Mouse (Mus musculus) limb, embryonic 12.5 days (tissue): ENCODE data around the gene Znrf1. TPM values are rescaled to one million over a fixed set of nuclear protein-coding genes. Genes with fewer than 3 reads are reported as not detected.

Experiments
- ATAC-seq: fragments of 200-750 bp; cut with Nextera tagmentation; 2 replicates; pipeline ENCODE4 v1.8.0; 2017; ENCODE audit warnings: low read depth, moderate TSS enrichment; ENCODE audit not compliant: insufficient number of reproducible peaks, insufficient read depth, low FRiP score, low TSS enrichment
- H3K27ac ChIP-seq: fragments of 300-500 bp; sonication (generic); 2 replicates; pipeline ENCODE4 v1.5.1; 2016; ENCODE audit warnings: mild to moderate bottlenecking, moderate library complexity
- H3K27me3 ChIP-seq: fragments of 300-500 bp; sonication (generic); 2 replicates; pipeline ENCODE4 v1.6.1; 2016; ENCODE audit warnings: mild to moderate bottlenecking, moderate library complexity
- H3K36me3 ChIP-seq: fragments of 300-500 bp; sonication (generic); 2 replicates; pipeline ENCODE4 v1.6.1; 2016; ENCODE audit warnings: mild to moderate bottlenecking, moderate library complexity
- H3K4me1 ChIP-seq: fragments of 300-500 bp; sonication (generic); replicated peaks from 2 replicates; pipeline ENCODE4 v1.6.1; 2016
- H3K4me2 ChIP-seq: fragments of 300-500 bp; sonication (generic); 2 replicates; pipeline ENCODE4 v1.6.1; 2016; ENCODE audit warnings: mild to moderate bottlenecking, moderate library complexity
- H3K4me3 ChIP-seq: fragments of 300-500 bp; sonication (generic); replicated peaks from 2 replicates; pipeline ENCODE4 v1.5.1; 2016; ENCODE audit warnings: mild to moderate bottlenecking
- H3K9ac ChIP-seq: fragments of 300-500 bp; sonication (generic); replicated peaks from 2 replicates; pipeline ENCODE4 v1.6.1; 2016; ENCODE audit warnings: mild to moderate bottlenecking, moderate library complexity
- H3K9me3 ChIP-seq: fragments of 300-500 bp; sonication (generic); 2 replicates; pipeline ENCODE4 v1.6.1; 2016; ENCODE audit warnings: mild to moderate bottlenecking, moderate library complexity
- WGBS: fragments of 180-500 bp; shearing (Covaris S2); methylation state at CpG from one replicate; pipeline ENCODE4 v1.1.7; 2016; 5-methylcytosine and 5-hydroxymethylcytosine counted together
- polyA plus RNA-seq: library from polyadenylated mRNA; unstranded; fragments of >200 nt; fragmentation: Nextera tagmentation; extraction: Ambion mirVana; gene quantifications from 2 replicates; pipeline ENCODE4 v1.2.1, GENCODE M21; 2016

Znrf1 gene
- polyA plus RNA-seq, 1 experiment from 2014 or later = 69.4 TPM

DNA sequence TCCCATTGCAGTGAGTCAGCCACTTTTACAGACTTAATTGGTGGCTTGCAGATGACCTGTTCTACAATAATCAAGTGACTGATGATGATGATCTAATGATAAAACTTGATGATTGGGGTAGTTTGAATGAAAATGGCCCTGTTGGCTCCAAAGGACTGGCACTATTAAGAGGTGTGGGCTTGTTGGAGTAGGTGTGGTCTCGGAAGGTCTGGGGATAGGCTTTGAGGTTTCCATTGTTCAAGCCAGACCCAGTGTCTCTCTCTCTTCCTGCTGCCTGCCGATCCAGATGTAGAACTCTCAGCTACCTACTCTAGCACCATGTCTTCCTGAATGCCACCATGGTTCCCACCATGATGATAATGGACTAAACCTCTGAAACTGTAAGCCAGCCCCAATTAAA, 52.4 kb downstream of the Znrf1 start:
- H3K4me3 ChIP-seq = no peak overlapping the region
- H3K36me3 ChIP-seq = peaks cover 24% of the 10 kb centered on the region; the same call in 1 of the 2 replicates
- 77% methylated on average over 2 of the region's 2 CpGs for WGBS
- peaks cover 14% of the 10 kb centered on the region for H3K4me1 ChIP-seq
- H3K9me3 ChIP-seq = peaks cover 4% of the 10 kb centered on the region; the same call in 1 of the 2 replicates
- no peak overlapping the region for H3K27ac ChIP-seq
- ATAC-seq = no peak
- no peak overlapping the region for H3K4me2 ChIP-seq
- H3K27me3 ChIP-seq = no peaks in the 10 kb centered on the region
- H3K9ac ChIP-seq = no peak overlapping the region

DNA sequence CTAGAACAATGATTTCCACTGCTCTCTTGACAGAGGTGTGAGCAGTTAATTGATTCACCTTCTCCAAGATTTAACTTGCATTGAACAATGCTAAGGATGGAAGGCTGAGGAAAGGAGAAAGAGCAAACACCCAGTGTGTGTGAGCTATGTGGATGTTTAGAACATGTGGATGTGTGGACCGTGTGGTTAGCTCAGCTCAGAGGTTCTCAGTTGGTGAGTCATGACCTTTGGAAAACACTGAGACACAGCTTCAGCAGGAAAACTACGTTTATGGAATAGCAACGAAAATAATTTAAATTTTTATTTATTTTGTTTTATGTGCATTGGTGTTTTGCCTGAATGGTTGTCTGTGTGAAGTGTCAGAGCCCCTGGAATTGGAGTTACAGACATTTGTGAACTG, 54.3 kb downstream of the Znrf1 start:
- 87% methylated on average over 3 of the region's 3 CpGs for WGBS
- Histone ChIP-seq H3K9ac (no peak overlapping the region), H3K4me1 (peaks cover 20% of the 10 kb centered on the region), H3K27ac (no peak overlapping the region), H3K4me2 (no peak overlapping the region), H3K27me3 (no peaks in the 10 kb centered on the region), H3K36me3 (peaks cover 13% of the 10 kb centered on the region; the same call in 1 of the 2 replicates), H3K4me3 (no peak overlapping the region), H3K9me3 (no peaks in the 10 kb centered on the region)
- ATAC-seq = no peak

DNA sequence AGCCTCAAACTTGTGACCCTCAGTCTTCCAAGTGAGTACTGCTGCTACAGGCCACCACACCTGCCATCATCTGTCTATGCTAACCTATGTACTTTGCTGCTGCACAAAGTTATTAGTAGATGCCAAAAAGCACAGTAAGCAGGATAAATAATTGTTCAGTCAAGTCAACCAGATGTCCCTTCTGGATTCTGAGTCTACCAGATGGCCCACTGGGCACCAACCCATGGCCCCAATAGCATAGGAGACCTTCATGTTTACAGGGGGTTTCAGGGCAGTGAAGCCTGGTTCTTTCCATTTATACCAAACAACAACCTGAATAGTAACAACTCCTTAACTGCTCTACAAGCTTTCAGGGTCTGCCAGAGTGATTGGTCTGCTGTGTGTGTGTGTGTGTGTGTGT, 55.3 kb downstream of the Znrf1 start:
- H3K27ac ChIP-seq = no peak overlapping the region
- no peaks in the 10 kb centered on the region for H3K27me3 ChIP-seq
- H3K36me3 ChIP-seq = peaks cover 13% of the 10 kb centered on the region; the same call in 1 of the 2 replicates
- ATAC-seq = no peak
- H3K9me3 ChIP-seq = no peaks in the 10 kb centered on the region
- no peak overlapping the region for H3K4me3 ChIP-seq
- H3K9ac ChIP-seq = no peak overlapping the region
- peaks cover 29% of the 10 kb centered on the region for H3K4me1 ChIP-seq
- H3K4me2 ChIP-seq = no peak overlapping the region

DNA sequence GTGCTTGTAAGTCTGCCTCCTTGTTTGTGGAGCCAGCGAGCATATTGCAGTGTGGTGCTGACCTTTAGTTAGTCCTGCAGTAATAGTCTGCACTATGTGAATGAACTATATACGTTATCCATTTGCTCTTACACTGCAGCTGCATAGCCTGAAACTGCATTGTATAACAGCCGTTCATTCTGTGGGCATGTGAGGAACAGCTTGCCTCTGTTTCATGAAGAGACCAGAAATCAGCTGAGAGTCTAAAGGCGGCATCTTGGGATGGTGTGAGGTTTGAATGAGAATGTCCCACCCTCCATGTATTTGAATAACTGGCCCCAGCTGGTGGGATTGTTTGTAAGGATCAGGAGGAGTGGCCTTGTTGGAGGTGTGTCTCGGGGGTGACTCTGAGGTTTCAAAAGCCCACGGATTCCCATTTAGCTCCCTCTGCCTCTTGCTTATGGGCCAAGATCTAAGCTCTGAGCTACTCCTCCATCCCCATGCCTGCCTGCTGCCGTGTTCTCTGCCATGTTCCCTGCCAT, 56.6 kb downstream of the Znrf1 start:
- Histone ChIP-seq H3K27me3 (no peaks in the 10 kb centered on the region), H3K36me3 (peaks cover 8% of the 10 kb centered on the region; the same call in 1 of the 2 replicates), H3K9me3 (no peaks in the 10 kb centered on the region), H3K4me2 (no peak overlapping the region), H3K4me1 (peaks cover 41% of the 10 kb centered on the region), H3K4me3 (no peak overlapping the region), H3K9ac (no peak overlapping the region), H3K27ac (no peak overlapping the region)
- no peak for ATAC-seq
- WGBS = 78% methylated on average over 7 of the region's 7 CpGs

DNA sequence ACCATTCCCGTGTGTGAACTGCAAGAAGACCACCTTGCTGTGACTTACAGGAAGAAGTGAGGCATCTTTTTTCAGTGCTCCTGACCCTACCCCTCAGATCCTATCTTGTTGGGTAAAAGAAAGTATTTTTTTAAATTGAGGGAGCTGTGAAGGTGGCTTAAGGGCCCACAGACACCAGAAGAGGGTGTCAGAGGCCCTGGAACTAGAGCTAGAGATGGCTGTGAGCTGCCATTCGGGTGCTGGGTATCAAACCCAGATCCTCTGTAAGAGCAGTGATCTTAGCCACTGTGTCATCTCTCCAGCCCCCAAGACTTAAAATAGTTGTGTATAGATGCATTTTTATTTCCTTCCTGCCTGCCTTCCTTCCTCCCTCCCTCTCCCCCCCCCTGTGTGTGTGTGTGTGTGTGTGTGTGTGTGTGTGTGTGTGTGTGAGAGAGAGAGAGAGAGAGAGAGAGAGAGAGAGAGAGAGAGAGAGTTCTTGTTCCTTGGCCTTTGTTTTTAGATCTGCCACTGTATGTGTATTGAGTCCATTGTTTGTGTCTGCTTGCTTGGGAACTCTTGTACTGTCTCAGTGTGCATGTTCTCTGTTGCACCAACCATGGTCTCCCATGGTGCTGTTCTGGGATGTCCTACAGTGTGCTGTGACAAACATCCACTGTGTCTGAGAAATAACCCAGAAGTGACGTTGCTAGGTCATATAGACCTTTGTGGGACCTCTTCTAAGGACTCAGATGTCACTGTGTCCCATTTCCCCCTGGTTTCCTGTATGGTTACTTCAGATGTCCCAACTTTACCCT, 58.3 kb downstream of the Znrf1 start:
- Histone ChIP-seq H3K9me3 (no peaks in the 10 kb centered on the region), H3K4me3 (no peak overlapping the region), H3K27ac (no peak overlapping the region), H3K4me2 (no peak overlapping the region), H3K36me3 (peaks cover 8% of the 10 kb centered on the region; the same call in 1 of the 2 replicates), H3K4me1 (peaks cover 46% of the 10 kb centered on the region), H3K27me3 (no peaks in the 10 kb centered on the region), H3K9ac (no peak overlapping the region)
- ATAC-seq = no peak
- WGBS = 79% methylated on average over 3 of the region's 3 CpGs

DNA sequence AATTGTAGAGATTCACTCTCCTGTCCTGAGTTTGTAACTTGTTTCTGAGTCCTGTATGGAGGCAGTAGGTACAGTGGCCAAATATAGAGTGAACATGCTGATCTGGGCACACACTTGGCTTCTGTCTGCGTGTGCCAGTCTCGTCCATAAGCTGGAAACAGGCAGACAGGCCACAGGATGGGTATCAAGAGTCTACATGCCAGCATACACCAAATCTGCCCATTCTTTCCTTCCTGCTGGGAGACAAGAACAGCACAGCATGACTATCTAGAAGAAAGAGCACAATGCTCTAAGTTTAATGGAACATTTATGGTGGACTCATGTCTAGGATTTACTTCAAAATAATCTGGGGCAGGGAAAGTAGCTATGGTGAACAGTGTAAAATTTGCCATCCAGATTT, 59.1 kb downstream of the Znrf1 start:
- Histone ChIP-seq H3K9me3 (no peaks in the 10 kb centered on the region), H3K4me1 (peaks cover 46% of the 10 kb centered on the region), H3K36me3 (peaks cover 8% of the 10 kb centered on the region; the same call in 1 of the 2 replicates), H3K4me2 (no peak overlapping the region), H3K9ac (no peak overlapping the region), H3K27me3 (no peaks in the 10 kb centered on the region), H3K27ac (no peak overlapping the region), H3K4me3 (no peak overlapping the region)
- no peak for ATAC-seq
- 95% methylated on average over 2 of the region's 2 CpGs for WGBS

DNA sequence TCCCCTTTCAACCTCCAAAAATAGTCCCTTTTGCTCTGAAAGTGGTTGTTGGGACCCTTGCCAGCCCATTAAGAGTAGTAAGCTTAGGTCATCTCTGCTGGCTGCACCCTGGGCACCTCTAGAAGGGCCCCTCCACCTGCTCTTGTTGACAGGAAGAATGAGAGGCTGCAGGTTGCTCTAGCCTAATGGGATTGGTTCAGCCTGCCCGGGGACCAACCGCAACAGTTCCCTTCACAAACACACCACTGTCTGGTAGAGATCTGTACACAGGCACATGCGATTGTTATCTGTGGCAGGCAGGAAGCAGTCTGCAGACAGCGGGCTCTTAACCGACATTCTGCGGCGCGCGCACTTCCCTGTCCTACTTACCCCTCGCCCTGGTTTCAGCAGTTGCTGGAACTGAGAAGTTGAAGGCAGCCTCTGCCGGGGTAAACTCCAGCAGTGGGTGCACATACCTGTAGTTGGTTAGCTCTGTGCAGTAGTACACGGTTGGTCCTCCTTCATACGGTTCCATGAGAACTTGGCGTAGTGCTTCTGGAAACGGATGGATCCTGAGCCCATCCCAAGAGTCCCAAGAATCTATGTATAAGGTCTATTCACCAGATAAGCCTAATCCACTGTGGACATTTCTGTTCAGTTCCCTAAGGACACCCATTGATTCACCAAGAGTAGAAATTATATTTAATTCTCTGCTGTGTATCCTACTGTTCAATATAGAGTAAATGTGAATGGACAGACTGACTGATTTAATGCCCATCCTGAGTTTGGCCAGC, 60.0 kb downstream of the Znrf1 start:
- WGBS = 90% methylated on average over 15 of the region's 15 CpGs
- Histone ChIP-seq H3K4me2 (no peak overlapping the region), H3K9me3 (no peaks in the 10 kb centered on the region), H3K36me3 (peaks cover 5% of the 10 kb centered on the region; the same call in 1 of the 2 replicates), H3K27ac (no peak overlapping the region), H3K27me3 (no peaks in the 10 kb centered on the region), H3K4me3 (no peak overlapping the region), H3K9ac (no peak overlapping the region), H3K4me1 (peaks cover 46% of the 10 kb centered on the region)
- no peak for ATAC-seq

DNA sequence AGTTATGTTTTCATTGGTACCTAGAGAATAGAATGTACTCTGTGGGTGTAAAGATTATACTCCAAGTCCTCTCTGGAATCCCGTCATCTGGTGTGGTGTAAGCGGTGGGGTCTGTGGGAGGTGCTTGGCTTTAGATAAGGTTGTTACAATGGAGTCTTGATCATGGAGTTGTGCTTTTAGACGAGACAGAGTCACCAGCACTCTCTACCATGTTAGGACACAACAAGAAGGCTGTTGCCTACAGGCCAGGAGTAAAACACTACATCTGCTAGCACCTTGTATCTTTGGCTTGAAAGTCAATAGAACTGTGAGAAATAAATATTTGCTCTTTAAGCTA, 60.6 kb downstream of the Znrf1 start:
- Histone ChIP-seq H3K4me2 (no peak overlapping the region), H3K27me3 (no peaks in the 10 kb centered on the region), H3K9ac (no peak overlapping the region), H3K36me3 (no peaks in the 10 kb centered on the region), H3K9me3 (no peaks in the 10 kb centered on the region), H3K27ac (no peak overlapping the region), H3K4me1 (peaks cover 46% of the 10 kb centered on the region), H3K4me3 (no peak overlapping the region)
- no peak for ATAC-seq
- 78% methylated on average over 3 of the region's 3 CpGs for WGBS

DNA sequence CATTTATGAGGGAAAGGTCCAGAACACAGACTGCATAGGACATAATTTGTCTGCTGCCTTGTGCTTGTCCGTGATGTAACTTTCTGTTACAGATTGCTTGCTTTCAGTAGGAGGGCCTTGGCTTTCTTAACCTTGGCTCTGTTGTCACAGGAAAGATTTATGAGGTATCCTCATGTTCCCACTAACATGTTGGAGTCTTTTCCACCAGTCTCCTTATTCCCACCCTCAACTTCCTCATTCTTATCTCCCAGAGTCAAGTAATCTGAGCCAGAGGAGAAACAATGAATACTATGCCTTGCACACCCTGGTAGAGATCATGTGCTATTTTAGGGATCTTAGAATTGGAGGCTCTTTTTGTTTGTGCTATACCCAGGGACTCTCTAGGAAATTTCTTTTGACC, 61.4 kb downstream of the Znrf1 start:
- no peaks in the 10 kb centered on the region for H3K36me3 ChIP-seq
- H3K4me3 ChIP-seq = no peak overlapping the region
- no peak overlapping the region for H3K27ac ChIP-seq
- H3K4me2 ChIP-seq = no peak overlapping the region
- no peak for ATAC-seq
- H3K27me3 ChIP-seq = no peaks in the 10 kb centered on the region
- H3K4me1 ChIP-seq = peaks cover 42% of the 10 kb centered on the region
- 58% methylated on average over 1 of the region's 1 CpGs for WGBS
- H3K9ac ChIP-seq = no peak overlapping the region
- H3K9me3 ChIP-seq = no peaks in the 10 kb centered on the region

DNA sequence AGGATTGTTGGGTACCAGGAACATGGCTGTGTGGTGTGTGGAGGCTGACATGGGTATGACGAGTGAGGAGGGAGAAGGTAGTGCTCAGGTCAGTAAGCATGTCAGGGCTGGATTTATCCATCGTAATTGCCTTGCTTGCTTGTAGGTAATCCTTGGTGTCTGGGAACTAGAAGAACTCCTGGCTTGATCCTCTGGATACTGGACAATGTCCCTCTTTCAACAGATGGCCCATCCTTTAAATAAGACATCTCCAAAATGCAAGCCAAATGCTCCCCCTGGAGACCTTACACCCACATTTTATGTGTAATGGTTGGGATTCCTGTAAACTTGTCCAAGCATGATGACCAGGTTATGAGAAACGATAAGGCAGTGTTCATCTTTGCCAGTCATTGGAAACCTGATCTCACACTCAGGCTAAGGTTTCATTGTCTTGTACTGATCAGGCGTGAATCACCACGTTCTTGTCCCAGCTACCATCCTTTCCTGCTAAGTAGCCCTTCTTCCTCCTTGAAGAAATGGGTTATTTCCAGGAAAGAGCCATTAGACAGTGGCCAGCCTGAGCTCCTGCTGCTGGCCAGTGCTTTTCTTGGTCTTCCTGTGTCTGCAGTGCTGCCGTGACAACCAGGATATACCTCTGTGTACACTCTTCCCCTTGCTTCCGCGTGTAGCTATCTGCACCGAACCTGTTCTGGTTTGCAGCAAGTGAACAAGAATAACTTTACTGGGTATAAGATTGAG, 64.0 kb downstream of the Znrf1 start:
- H3K4me3 ChIP-seq = no peak overlapping the region
- no peaks in the 10 kb centered on the region for H3K9me3 ChIP-seq
- H3K9ac ChIP-seq = no peak overlapping the region
- H3K27ac ChIP-seq = no peak overlapping the region
- H3K4me1 ChIP-seq = peaks cover 27% of the 10 kb centered on the region
- 84% methylated on average over 9 of the region's 9 CpGs for WGBS
- no peak overlapping the region for H3K4me2 ChIP-seq
- H3K27me3 ChIP-seq = no peaks in the 10 kb centered on the region
- no peak for ATAC-seq
- no peaks in the 10 kb centered on the region for H3K36me3 ChIP-seq

DNA sequence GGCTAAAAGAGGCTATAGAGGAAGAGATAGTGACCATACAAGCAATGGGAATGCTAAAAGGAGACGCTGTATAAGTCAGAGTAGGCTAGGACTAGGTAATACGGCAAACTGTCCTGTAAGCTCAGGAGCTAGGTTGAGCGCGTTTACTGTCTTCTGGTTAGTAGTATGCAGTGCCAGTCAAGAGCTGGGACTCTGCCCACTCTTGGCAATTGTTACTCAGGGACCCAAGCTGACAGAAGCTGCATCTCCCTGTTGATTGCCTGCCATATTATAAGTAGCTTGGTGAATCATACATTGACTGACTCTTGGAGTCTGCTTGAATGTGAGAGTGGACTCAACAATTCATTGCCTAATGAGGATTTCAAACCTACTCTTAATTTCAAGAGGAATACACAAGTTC, 66.2 kb downstream of the Znrf1 start:
- no peak for ATAC-seq
- peaks cover 13% of the 10 kb centered on the region; the same call in 1 of the 2 replicates for H3K36me3 ChIP-seq
- H3K4me2 ChIP-seq = no peak overlapping the region
- no peak overlapping the region for H3K4me3 ChIP-seq
- no peaks in the 10 kb centered on the region for H3K27me3 ChIP-seq
- peaks cover 9% of the 10 kb centered on the region; the same call in 1 of the 2 replicates for H3K4me1 ChIP-seq
- 98% methylated on average over 4 of the region's 4 CpGs for WGBS
- H3K27ac ChIP-seq = no peak overlapping the region
- no peaks in the 10 kb centered on the region for H3K9me3 ChIP-seq
- no peak overlapping the region for H3K9ac ChIP-seq
